Mouse (Mus musculus): ENCODE data around the gene Ankle2. TPM values are rescaled to one million over a fixed set of nuclear protein-coding genes. Genes with fewer than 3 reads are reported as not detected.

The Ankle2 gene
- total and polyA plus RNA-seq, 3 experiments, result 33.2 to 35.7 (median 35.3) TPM

- no peak for TF ChIP-seq POLR2A (IDR thresholded peaks at IDR 0.05; ENCODE audit: low read depth, low read length)
- TF ChIP-seq IRF4 (IDR thresholded peaks at IDR 0.05; ENCODE audit: low read depth, low read length), result no peak
- TF ChIP-seq ELF1 (IDR thresholded peaks at IDR 0.05; ENCODE audit: low read depth, low read length), result no peak
- TF ChIP-seq UBTF (IDR thresholded peaks at IDR 0.05; ENCODE audit: low read depth, low read length), result no peak
- no peak for TF ChIP-seq SIN3A (IDR thresholded peaks at IDR 0.05; ENCODE audit: low read length)
- no peak for TF ChIP-seq RAD21 (IDR thresholded peaks at IDR 0.05; ENCODE audit: low read depth, low read length)
- TF ChIP-seq TCF12 (IDR thresholded peaks at IDR 0.05; ENCODE audit: low read depth, low read length), result no peak
- TF ChIP-seq JUND (conservative IDR thresholded peaks at IDR 0.05; ENCODE audit: low read depth, low read length), result no peak
- no peak for TF ChIP-seq ZC3H11A (IDR thresholded peaks at IDR 0.05; ENCODE audit: low read depth, low read length)
- TF ChIP-seq MAZ (IDR thresholded peaks at IDR 0.05; ENCODE audit: low read depth, low read length), result no peak
- no peak for TF ChIP-seq EP300 (IDR thresholded peaks at IDR 0.05; ENCODE audit: low read length)
- no peak for TF ChIP-seq RCOR1 (conservative IDR thresholded peaks at IDR 0.05; ENCODE audit: low read depth, low read length)
- no peak for TF ChIP-seq ZKSCAN1 (IDR thresholded peaks at IDR 0.05; ENCODE audit: borderline replicate concordance, low read depth, low read length)
- no peak for TF ChIP-seq MXI1 (IDR thresholded peaks at IDR 0.05; ENCODE audit: low read depth, low read length)
- no peak for TF ChIP-seq ETS1 (conservative IDR thresholded peaks at IDR 0.05; ENCODE audit: low read depth, low read length)
- no peak for TF ChIP-seq E2F4 (IDR thresholded peaks at IDR 0.05; ENCODE audit: insufficient replicate concordance, low read depth, low read length)
- no peak for TF ChIP-seq CHD1 (IDR thresholded peaks at IDR 0.05; ENCODE audit: low read depth, low read length)
- TF ChIP-seq NELFE (IDR thresholded peaks at IDR 0.05; ENCODE audit: low read depth, low read length), result no peak
- no peak for TF ChIP-seq HCFC1 (IDR thresholded peaks at IDR 0.05; ENCODE audit: low read depth, low read length)
- Histone ChIP-seq H3K4me1 (ENCODE audit: control insufficient read depth in 1 of 2, insufficient read depth in 2 of 2) (peaks cover 3 to 22% of the 10 kb centered on the region in 2 experiments), H3K27me3 (replicated peaks) (no peaks in the 10 kb centered on the region), H3K4me3 (replicated peaks in 1 of 3; ENCODE audit: low read depth in 2 of 3, low read length in 2 of 3, poor library complexity in 1 of 3) (peak overlapping the region; percentile 93 to 98 (median 94)), H3K79me2 (replicated peaks; ENCODE audit: control insufficient read depth, extremely low read depth, insufficient read depth, poor library complexity, severe bottlenecking) (peaks cover 30% of the 10 kb centered on the region), H3K36me3 (replicated peaks in 1 of 2; ENCODE audit: control insufficient read depth in 1 of 2, insufficient read depth in 1 of 2, low read length in 1 of 2) (peaks cover 9 to 30% of the 10 kb centered on the region in 2 experiments), H3K4me2 (ENCODE audit: insufficient read depth, low read depth, poor library complexity, severe bottlenecking) (peak overlapping the region; percentile 94), H3K27ac (ENCODE audit: insufficient read depth, low read depth) (peak overlapping the region; percentile 43; the same call in 1 of the 2 replicates), H3K9ac (ENCODE audit: insufficient read depth, low read depth) (peak overlapping the region; percentile 89), H3K9me3 (replicated peaks; ENCODE audit: low read length) (no peaks in the 10 kb centered on the region)
- dilution Hi-C loops (cut with MboI; ENCODE audit: extremely low pct_ligation_motif_present, extremely low pct_unique_long_range_greater_than_20kb, low sequenced_read_pairs), result no loop called here
- no peak for DNase-seq (ENCODE audit: extremely low read depth)
- in situ Hi-C loops (cut with MboI; ENCODE audit: low pct_ligation_motif_present, low pct_unique_long_range_greater_than_20kb, low sequenced_read_pairs), result no loop called here
These were observed 414 bp upstream of the Ankle2 start for GRCm38 (mm10) chr5:110230401-110230779.

- DNase-seq (ENCODE audit: extremely low read depth), result peak; percentile 61
- H3K4me1 ChIP-seq (ENCODE audit: control insufficient read depth in 1 of 2, insufficient read depth in 2 of 2), result peaks cover 6 to 27% of the 10 kb centered on the region in 2 experiments
- peak overlapping the region; percentile 91 for H3K4me2 ChIP-seq (ENCODE audit: insufficient read depth, low read depth, poor library complexity, severe bottlenecking)
- TF ChIP-seq KAT2A (IDR thresholded peaks at IDR 0.05; ENCODE audit: insufficient replicate concordance, low read length) (no peak), MAX (IDR thresholded peaks at IDR 0.05; ENCODE audit: low read length) (0 out of 2 replicates have a peak, but pooled peaks have one; percentile 29), MAFK (IDR thresholded peaks at IDR 0.05; ENCODE audit: insufficient replicate concordance, low read length) (no peak), RAD21 (IDR thresholded peaks at IDR 0.05; ENCODE audit: low read depth, low read length) (peak; percentile 1; the same call in 1 of the 2 replicates), NRF1 (IDR thresholded peaks at IDR 0.05; ENCODE audit: low read depth, low read length) (no peak), CHD1 (IDR thresholded peaks at IDR 0.05; ENCODE audit: low read depth, low read length) (no peak), USF1 (IDR thresholded peaks at IDR 0.05; ENCODE audit: low read depth, low read length) (no peak), POLR2A (IDR thresholded peaks at IDR 0.05; ENCODE audit: low read depth, low read length) (no peak), ZMIZ1 (IDR thresholded peaks at IDR 0.05; ENCODE audit: low read depth, low read length) (no peak), PAX5 (IDR thresholded peaks at IDR 0.05; ENCODE audit: low read length) (no peak), CTCF (conservative IDR thresholded peaks at IDR 0.05 in 1 of 2, IDR thresholded peaks at IDR 0.05 in 1 of 2; ENCODE audit: low read depth in 2 of 2, low read length in 2 of 2) (peak in 1 of 2 experiments; percentile 40; a peak in 2 of 4 replicates)
- H3K36me3 ChIP-seq (replicated peaks in 1 of 2; ENCODE audit: control insufficient read depth in 1 of 2, insufficient read depth in 1 of 2, low read length in 1 of 2), result peaks cover 14 to 36% of the 10 kb centered on the region in 2 experiments
- dilution Hi-C loops (cut with MboI; ENCODE audit: extremely low pct_ligation_motif_present, extremely low pct_unique_long_range_greater_than_20kb, low sequenced_read_pairs) (no loop called here), in situ Hi-C loops (cut with MboI; ENCODE audit: low pct_ligation_motif_present, low pct_unique_long_range_greater_than_20kb, low sequenced_read_pairs) (no loop called here)
- H3K27me3 ChIP-seq (replicated peaks), result no peaks in the 10 kb centered on the region
- peak overlapping the region; percentile 77 for H3K9ac ChIP-seq (ENCODE audit: insufficient read depth, low read depth)
- no peaks in the 10 kb centered on the region for H3K9me3 ChIP-seq (replicated peaks; ENCODE audit: low read length)
- no peak overlapping the region for H3K27ac ChIP-seq (ENCODE audit: insufficient read depth, low read depth)
- H3K4me3 ChIP-seq (replicated peaks in 1 of 3; ENCODE audit: low read depth in 2 of 3, low read length in 2 of 3, poor library complexity in 1 of 3), result peak overlapping the region; percentile 93 to 98 (median 94)
- H3K79me2 ChIP-seq (replicated peaks; ENCODE audit: control insufficient read depth, extremely low read depth, insufficient read depth, poor library complexity, severe bottlenecking), result peaks cover 30% of the 10 kb centered on the region
These were observed 834 bp downstream of the Ankle2 start for GRCm38 (mm10) chr5:110231638-110232037.
